Mouse (Mus musculus): ENCODE measurements around the gene Dohh.

Dohh gene

DNA sequence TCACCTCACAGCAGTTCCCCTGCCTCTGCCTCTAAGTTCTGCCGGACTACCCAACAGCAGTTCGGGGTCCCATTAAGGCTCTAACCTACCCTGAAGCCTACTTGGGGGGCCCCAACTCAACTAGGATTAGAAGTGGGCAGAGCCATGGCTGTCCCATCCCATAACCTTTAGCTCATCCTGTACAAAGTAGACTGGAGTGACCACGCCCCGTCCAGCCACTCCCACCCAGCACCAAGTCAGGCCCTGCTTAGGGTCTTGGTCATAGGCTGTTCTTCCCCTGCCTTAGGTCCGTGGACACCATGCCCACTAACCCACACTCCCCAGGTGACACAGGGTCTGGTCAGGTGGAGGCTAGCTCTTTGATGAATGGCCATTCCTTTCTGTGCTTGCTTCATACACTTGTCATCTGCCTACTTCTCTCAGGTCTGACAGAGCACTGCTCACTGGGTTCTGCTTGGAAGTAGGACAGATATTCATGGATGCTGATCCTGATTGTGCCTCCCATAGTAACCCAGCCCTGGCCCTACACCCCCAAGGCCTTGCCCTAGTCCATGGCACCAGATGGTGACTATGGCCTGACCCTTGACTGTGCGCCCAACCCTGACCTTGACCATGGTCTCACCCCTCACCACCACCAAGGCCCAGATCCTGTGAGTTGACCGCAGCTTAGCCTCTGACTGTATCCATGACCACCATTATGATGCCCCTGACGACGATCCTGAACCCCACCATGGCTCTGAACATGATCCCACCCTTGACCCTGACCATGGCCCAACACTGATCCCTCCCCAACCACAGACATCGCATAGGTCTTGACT, 35.1 kb downstream of the Dohh start:
- peak; percentile 2 for DNase-seq

DNA sequence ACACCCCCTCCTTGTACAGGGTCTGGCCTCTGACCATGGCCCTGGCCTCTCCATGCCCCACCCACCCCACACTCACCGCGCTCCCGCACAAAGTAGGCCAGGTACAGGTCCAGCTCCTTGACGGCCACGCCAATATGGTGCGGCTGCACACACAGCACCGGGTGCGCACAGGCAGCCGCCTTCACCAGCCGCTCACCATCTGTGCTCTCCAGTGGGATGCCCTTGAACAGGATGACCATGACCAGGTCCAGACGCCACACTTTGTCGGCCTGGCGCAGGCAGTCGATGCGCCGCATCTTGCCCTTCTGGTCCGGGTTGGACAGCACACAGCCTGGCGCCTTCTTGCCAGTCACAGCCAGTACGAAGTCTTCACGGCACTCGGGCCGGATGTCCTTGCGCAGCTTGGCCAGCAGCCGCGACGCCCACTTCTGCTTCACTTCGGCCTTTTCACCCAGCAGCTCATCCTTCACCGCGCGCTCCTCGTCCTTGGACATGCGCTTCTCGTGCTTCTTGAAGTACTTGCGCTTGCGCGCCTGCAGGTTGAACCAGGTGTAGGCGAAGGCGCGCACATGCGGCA, 36.1 kb downstream of the Dohh start:
- DNase-seq: peak; percentile 15

DNA sequence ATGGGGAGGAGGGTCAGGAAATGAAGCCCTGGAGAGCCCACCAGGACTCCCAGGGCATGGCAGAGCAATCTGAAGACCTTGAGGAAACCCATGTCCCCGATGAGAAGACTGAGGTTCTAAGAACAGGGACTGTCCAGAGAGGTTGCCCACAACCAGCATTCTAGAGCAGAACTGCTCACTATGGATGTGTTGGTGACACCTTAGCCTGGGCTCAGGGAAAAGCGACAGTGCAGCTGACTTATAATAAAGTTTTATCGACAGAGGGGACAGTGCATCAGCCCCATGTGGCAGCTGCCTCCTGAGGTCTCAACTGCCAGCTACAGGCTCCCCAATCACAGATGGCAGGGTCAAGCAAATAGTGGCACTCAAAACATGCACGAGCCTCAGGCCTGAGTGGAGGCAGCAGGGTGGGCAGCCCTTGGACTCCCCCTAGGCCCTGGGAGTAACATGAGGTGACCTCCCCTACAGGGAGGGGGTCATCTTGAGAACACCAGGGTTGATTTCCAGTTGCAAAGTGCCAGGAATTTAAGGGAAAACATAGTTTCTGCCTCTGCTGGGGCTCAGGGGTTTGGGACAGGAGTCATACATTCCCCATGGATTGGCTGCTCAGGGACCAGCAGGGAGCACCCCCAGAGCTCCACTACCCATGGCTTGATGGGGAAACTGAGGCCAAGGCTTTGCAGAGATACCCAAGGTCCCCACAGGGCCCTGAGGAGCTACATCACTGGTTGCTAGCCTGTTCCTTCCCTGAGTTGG, 37.0 kb downstream of the Dohh start:
- DNase-seq: no peak

DNA sequence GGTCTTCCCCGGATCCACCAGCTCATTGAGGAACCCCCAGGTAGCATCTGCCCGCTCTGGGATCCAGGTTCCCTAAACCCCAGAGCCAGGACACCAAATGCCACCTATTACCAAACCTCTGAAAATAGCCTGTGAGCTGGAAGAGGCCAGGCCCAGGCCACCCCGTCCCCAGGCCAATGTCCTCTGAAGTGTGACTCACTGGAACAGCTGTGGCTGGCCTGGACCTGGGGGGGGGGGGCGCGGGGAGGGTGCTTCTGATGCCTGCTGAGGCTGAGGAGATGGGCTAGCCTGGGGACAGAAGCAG, 37.5 kb downstream of the Dohh start:
- DNase-seq: peak; percentile 9

DNA sequence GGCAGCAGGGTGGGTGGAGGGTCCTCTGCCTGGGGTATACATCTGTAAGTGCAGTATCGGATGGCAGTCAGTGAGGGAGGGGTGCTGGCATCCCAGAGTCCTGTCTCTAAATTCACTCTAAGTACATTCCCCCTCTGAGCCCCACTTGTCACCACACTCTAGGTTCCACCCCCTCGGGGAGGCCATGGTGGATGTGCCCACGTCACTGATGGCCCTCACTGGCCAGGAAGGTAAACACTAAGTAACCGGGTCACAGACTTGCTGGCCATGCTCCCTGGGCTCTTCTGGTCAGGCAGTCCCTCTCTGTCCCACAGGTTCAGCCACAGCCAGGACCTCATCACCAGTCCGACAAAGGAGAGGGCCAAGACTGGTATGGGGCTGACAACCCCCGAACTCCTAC, 38.0 kb downstream of the Dohh start:
- DNase-seq: no peak

DNA sequence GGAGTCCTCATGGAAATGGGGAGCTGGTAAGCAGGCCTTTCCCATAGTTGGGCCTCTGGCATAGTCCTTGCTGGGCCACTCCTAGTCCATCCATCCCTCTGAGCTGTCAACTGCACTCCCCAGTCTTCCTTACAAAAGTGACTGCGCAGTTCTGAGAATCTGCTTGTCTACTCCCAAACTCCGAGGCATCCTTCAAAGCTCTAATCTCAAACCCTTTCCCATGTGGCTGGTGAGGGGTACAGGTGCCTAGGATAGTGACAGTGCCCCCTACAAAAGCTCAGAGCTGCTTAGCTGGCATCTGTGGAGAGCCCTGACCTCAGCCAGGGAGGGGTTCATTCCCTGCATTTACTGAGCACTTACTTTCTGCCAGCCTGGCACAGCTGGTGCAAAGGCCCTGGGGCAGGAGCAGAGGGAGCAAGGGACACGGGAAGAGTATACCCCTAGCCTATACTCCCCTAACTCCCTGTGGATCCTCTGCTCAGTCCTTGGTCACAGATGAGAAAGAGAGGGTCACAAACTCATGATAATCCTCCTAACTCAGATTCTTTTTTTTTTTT, 38.5 kb downstream of the Dohh start:
- no peak for DNase-seq

DNA sequence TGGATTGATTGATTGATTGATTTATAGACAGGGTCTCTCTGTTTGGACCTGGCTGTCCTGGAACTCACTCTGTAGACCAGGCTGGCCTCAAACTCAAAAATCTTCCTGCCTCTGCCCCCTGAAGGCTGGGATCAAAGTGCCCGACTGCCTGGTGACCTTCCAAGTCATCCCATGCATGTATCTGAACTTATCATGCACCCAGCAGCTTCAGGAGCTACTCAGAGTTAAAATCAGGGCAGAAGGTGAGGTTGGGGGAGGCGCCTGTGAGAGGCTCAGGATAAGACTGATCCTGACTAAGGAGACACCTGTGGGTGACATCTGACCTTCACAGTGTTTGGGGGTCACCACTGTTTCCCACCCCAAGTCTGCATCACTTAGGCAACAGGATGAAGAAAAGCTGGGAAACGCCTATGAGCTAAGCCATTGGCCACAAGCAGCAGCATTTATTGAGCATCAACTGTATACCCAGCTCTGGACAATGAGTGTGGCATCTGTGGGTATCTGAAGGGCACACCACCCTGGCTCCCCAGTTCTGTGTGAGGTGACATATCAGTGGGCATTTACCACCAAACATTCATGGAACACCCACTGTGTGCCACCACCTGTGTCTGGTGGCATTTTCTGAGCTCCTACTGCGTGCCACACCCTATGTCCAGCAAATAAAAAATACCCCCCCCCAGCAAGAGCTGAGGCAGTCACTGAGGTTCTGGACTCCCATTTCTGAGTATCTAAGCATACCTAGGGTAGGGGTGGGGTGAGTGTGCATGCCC, 39.4 kb downstream of the Dohh start:
- peak; percentile 7 for DNase-seq

DNA sequence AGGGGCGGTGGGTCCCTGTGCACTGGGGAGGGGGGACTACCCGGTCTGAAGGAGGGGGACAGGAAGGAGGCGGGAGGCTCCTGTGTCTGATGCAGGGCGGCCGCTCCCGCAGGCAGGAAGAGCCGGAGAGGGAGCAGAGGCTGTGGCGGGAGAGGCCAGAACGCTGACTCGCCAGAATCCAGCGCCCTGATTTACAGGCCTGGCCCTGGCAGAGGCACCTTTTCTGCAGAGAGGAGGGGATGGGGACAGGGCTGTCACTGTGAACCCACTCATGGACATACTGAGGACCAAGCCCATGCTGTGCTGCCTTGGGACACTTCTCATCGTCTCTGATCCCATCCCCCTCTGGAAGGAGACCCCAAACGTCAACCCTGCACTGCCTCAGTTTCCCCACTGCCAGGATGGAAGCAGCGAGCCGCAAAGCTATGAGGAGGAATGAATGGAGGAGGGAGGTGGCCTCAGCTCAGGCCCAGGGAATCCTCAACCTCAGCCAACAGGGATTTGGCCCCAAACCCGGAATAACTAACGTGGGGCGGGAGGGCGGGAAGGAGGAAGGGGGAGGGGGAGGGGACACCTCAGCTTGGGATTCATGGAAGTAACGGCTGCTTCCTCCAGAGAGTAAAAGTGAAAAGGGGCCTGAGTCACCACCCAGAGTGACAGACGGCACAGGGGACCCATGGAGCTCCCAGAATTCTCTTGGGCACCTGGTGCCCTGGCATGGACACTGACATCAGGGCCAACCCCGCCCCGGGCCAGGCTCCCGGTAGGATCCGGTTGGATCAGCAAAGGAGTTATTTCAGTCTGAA, 40.2 kb downstream of the Dohh start:
- DNase-seq: peak; percentile 82

DNA sequence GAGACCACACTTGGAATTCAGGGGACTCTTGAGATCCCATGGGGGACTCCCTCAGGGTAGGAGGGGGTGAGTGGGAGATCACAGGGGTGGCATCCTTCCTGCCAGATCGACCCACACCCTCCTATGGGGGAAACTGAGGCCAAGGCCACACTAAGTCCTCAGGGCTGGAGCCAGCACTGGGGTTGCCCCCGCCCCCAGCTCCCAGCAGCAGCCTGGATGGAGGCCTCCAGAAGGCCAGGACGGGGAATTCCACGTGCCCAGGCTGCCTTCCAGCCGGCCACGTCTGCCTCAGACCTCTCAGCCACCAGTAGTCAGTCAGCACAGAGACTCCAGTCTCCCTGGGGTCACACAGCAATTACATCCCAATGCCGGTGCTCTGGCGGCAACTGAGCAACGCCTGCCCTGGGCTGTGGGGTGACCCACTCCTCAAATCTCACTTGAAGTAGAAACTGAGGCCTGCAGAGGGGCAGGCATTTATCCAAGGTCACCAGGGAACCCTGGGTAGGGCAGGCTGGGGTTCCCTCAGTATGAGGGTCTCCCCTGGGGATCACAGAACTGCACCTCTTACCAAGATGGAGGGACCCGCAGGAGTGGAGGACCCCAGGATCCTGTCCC, 41.1 kb downstream of the Dohh start:
- peak; percentile 56 for DNase-seq

DNA sequence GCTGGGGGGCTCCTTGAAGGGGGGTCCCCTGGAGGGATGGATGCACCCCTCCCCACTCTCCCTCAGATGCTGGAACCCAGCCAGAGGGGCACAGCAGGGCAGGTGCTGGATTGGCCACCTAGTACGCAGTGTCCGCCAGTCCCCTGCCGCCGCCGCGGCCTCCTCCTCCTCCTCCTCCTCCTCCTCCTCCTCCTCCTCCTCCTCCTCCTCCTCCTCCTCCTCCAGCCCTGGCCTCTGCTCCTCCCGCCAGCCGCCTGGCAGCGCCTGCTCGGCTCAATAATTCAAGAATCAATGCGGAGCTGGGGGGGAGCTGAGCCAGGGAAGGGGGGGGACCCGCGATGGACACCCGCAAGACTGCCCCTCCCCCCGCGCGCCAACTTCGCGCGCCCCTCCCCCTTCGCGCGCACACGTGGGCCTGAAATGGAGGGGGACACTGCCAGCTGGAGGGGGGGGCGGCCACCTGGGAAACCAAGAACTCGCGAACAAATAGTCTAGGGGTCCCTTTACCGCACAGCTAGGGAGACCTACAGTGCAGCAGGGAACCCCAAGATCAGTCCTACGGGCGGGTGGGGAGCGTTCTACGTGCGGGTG, 41.9 kb downstream of the Dohh start:
- peak; percentile 41 for DNase-seq

DNA sequence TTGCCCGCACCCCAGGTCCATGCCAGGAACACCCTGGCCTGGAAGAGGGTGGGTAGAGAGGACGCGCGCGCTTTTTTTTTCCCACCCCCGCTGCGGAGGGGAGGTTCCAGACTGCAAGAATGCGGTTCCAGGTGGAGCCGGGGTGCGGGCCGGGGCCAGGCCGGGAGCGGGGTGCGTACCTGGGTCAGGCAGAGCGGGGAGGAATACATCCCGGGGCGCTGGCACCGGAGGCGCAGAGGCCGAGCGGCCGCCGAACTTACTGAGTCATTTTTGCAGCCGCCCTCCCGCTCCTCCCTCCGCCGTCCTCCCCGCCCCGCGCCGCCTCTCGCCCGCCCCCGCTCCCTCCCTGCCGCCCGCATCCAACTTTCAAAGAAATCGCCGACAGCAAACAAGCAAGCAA, 42.7 kb downstream of the Dohh start:
- DNase-seq: peak; percentile 82

DNA sequence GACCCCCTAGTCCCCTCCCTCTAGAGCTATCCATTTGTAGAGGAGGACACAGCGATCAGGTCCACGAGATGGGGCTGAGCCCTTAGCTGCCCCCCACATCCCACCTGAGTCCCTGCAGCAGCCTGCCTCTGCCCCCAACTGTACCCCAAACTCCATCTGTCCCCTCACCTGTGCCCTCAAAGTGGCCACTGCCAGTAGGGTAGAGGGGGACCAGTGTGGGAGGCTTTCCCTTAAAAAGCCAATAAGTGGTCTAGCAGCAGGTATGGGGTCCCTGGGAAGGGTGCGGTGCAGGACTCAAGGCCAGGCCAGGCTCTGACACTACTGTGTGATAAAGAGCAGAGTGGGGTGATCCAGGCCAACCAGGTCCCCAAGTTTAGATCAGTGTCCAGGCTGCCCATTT, 43.1 kb downstream of the Dohh start:
- DNase-seq: no peak

DNA sequence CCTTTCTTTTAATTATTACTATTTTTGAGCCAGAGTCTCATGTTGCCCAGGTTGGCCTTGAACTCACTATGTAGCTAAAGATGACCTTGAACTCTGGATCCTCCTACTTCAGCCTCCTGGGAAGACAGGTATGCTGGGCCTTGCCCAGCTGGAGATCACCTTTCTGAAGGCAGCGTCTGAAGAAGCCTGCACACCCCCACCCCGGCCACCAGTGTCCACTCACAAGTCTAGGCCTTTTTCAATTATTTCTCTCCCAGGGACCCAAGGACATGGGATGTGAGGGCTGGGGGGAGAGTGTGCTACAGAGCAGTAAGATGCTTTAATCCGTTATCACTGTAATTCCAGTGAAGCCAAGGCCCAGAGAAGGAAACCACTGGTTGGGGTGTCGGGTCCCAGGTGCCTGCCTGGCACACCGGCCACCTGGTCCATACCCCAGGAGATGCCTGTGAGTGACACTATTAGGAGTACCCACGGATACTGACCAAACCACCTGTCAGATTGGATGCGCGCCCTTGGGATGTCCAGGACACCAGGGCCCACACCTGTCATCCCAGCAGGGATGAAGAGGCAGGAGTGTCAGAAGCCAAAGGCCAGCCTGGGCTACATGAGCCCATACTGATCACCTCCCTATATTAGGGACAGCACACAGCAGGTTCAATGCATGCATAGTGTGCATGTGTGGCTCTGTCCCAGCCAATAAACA, 43.7 kb downstream of the Dohh start:
- DNase-seq: peak; percentile 13

DNA sequence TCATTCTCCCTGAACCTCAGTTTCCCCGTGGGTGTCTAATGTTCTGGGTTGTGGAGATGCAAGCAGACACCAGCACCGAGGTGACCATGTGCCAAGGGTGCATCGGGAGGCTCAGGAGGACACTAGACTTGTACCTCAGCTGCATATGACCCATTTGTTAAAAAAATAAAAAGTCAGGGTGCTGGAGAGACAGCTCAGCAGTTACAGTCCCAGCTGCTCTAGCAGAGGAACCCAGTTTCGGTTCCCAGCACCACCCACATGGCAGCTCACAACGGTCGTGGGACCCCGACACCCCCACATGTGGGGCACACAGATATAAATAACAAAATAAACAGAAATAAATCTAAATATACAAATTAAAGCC, 44.3 kb downstream of the Dohh start:
- DNase-seq: peak; percentile 2

DNA sequence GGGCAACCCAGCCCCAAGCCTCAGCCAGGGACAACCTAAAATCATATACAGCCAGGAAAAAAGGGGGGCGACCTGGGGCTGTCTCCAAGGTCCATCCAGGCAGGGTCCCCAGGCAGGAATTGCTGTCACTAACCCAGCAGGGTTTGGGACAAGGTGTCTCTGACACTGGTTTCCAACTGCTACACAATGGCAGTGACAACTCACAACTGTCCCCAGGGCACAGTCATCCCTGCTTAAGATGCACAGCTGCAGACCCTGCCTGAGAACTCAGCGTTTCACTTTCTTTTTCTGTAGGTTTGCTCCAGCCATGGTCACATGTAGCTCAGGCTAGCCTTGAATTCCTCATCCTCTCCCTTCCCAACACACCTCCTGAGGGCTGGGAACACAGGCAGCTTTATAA, 44.9 kb downstream of the Dohh start:
- peak; percentile 6 for DNase-seq

DNA sequence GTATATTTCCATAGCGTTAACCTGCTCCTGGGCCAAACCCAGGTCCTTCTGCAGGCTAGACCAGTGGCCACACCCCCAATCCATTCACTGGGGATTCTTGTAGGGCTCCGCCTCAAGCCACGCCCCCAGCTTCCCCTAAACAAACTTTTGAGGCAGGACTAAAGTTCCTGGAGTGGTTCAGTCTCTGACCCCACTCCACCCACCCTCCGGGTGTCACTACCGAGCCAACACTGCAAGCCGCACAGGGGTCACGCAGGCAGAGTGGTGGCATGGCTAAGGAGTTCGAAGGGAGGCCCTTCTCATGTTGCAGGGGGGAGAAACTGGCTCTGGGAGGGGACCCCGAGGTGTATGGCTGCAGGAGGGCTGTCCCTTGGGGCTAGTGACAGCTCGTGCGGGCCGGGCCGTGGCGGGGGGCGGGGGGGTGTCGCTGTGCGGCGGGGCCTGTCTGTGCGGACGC, 45.4 kb downstream of the Dohh start:
- peak; percentile 95 for DNase-seq

DNA sequence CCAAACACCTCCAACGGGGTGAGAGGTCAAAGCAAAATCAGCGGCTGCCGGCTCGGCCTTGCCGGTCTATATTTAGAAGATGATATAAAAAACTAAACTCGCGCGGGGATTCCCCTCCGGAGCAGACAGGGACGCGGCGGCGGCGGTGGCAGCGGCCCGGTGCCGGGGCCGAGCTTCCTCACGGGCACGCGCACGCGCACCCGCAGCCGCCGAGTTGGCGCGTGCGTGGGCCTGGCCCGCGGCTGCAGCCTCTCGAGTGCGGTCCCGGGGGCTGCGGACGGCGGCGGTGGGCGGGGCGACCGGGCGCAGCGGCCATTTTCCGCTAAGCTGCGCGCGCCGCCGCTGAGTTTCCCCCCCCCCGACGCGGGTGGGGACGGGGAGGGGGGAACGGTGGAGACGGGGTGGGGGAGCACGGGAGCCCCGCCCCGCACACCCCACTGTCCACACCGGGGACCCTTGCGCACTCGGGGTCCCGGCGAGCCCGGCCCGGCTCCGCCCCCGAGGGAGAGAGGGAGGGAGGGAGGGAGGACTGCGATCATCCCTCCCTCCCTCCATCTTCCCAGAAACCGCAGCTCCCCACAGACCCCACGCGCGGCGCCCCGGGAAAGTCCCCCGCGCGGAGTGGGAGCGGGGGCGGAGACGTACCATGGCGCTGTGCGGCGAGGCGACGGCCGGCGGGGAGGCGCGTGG, 46.1 kb downstream of the Dohh start:
- peak; percentile 91 for DNase-seq

DNA sequence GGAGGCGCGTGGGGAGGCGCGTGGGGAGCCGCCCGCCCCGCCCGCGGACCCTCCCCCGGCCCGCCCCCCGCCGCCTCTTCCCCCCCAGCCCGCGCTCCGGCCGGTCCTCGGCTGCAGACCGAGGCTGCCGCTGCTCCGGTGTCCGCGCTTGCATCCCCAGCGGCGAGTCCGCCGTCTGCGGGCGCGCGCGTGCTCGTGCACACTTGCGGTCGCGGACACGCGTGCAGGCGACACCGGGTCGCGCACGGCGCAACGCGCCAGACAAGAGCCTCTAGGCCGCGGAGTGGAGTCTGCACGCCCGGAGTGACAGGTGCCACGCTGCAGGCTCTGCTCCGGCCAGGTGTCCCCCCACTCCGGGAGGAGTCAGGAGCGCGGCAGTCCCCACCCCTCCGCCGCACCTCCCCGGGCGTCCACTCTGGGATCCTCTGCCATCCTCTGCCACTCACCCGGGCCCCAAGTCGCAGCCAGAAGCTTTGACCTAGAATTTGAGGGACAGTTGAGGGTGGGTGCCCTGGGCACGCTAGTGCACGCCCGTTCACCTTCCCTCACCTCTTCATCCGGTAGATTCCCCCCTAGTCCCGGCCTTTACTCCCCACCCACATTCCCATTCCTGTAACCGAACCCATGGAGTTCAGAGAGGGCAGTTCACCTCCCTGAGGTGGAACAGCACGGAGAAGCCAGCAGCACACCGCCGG, 46.8 kb downstream of the Dohh start:
- DNase-seq: peak; percentile 82

DNA sequence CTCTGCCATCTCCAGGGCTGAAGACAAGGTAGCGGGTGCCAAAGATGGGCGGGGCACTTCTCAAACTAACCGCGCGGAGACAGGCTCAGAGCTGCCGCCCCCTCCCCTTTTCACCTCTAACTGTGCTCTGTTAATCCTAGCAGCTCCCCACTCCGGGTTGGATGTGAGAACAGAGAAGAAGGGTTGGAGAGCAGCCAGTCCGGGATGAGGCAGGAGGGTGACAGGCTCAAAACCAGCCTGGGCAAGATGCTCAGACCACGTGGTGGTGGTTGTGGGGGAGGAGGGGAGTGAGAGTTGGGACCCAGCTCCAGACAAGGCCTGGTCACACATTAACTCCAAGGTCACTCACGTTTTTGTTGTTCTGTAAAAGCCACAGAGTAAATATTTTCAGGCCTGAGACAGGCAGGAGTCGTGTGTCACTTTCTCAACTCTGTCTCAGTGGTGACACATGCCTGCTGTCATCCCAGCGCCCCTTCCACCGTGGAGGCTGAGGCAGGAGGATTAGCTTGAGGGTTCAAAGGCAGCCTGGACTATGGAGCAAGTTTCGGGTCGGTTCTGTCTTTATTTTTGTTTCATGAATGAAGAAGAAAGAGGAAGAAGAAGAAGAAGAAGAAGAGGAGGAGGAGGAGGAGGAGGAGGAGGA, 47.4 kb downstream of the Dohh start:
- DNase-seq: peak; percentile 89
